Mouse (Mus musculus) spleen, adult 2 months (tissue): ENCODE measurements around the gene Syndig1.

Source experiments
- CTCF ChIP-seq: fragments of 200-500 bp; IDR thresholded peaks from 2 replicates; pipeline ENCODE4 v1.5.1; 2011; ENCODE audit warnings: mild to moderate bottlenecking, inconsistent platforms; ENCODE audit not compliant: insufficient read depth, insufficient read length, insufficient replicate concordance; ENCODE audit errors: extremely low read depth
- POLR2A ChIP-seq: fragments of 200-500 bp; IDR thresholded peaks from 2 replicates; pipeline ENCODE4 v1.6.1; 2011; ENCODE audit warnings: low read depth, low read length, inconsistent platforms

DNA sequence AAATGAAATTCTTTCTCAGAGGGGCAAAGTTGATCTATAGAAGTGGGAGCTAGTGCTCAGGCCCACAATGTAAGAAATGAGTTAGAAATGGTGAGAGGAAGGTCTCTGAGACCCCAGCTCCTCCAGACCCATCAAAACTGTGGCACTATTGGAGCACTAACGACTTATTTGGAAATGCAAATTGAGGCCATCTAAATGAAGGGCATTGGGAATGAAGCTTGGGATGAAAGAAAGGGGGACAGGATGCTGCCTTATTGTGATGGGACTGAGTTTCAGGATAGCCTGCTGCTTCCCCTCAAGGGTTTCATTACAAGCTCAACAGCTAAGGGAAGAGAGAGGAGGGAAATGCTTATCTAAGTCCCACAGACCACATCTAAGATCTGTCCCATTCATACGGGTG, 110.6 kb downstream of the Syndig1 start:
- no peak for TF ChIP-seq CTCF
- TF ChIP-seq POLR2A = no peak
